Mouse (Mus musculus) megakaryocyte, embryonic 14.5 days (primary cell): ENCODE data around the gene Gjb6.

Experiments used
- FLI1 ChIP-seq: IDR thresholded peaks from 2 replicates; pipeline ENCODE4 v1.6.1; 2012; ENCODE audit warnings: low read length, inconsistent platforms, mixed read lengths
- GATA1 ChIP-seq: IDR thresholded peaks from 3 replicates; pipeline ENCODE4 v1.6.1; 2012; ENCODE audit warnings: mixed read lengths, low read length, inconsistent platforms, borderline replicate concordance

DNA sequence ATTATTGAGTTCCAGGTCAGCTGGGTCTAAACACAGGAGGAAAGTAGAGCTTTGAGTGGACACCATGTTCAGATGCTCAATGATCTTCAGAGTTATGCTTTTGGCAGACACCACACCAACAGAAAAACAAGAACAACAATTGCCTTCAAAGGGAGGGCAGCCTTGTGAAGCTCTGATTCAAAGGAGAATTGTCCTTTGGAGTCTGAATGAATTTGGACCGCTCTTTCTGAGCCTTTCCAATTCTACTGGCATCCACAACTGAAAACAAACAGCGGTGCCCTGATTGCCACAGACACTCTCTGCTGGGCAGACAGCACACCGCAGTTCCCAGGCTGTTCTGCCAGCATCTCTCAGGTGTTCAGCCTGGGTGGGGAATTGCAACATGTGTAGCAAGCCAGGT lies 32.1 kb upstream of the Gjb6 start:
- TF ChIP-seq GATA1 (no peak), FLI1 (no peak)
